Mouse (Mus musculus) layer of hippocampus, postnatal 25 days (tissue): ENCODE results near the gene Uqcrc2. TPM values are rescaled to one million over a fixed set of nuclear protein-coding genes. Genes with fewer than 3 reads are reported as not detected.

Source experiments
- DNase-seq, 2 experiments: peaks; one replicate each; pipeline ENCODE4 v3.0.0; 2022; ENCODE audit warnings: mixed read lengths in 2 of 2, low spot score in 1 of 2; ENCODE audit errors: extremely low spot score in 1 of 2
- total RNA-seq, 2 experiments: library from RNA; stranded (reverse); gene quantifications; 2 replicates each; pipeline ENCODE4 v1.2.3; 2021

Gene Uqcrc2
- total RNA-seq: 100 to 1,000 TPM; 222 to 250 TPM

GRCm38 (mm10) chr7:120634711-120635361, at the start of gene Uqcrc2:
TSS of gene Uqcrc2 (plus strand) at chr7:120635176.
- DNase-seq: peak; percentile 74 to 77

DNA sequence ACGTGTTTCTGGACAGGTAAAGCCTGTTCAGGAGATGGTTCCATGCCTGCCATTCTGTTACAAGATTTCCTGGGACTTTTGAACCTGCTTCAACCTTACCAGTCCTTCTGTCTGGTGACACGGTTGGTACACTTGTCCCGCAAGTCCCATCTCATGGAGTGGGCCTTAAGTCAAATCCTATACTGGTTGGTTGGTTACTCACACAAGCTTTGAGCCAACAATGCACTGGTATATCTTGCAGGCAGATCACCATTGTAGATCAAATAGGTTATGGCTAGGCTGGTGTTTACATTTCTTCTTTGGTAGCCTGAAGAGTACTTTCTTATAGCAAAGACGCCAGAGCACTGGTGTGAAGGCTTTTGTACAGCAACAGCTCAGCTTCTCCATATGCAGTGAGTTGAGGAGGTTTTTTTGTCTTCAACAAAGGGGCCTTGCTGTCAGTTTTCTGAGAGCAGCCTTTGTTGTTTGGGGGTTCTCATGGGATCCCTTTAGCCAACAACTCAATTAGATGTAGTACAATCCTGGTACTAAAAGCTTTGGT, 37.7 kb upstream of the Uqcrc2 start:
- DNase-seq: no peak

DNA sequence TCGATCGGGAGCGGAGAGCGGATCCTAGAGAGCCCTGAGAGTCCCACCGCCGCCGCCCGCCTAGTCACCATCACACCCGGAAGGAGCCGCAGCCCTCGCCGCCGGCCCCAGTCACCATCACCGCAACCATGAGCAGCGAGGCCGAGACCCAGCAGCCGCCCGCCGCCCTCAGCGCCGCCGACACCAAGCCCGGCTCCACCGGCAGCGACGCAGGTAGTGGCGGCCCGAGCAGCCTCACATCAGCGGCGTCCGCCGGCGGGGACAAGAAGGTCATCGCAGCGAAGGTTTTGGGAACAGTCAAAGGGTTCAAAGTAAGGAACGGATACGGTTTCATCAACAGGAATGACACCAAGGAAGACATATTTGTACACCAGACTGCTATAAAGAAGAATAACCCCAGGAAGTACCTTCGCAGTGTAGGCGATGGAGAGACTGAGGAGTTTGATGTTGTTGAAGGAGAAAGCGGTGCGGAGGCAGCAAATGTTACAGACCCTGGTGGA, 37.2 kb upstream of the Uqcrc2 start:
- peak; percentile 12 to 36 for DNase-seq

DNA sequence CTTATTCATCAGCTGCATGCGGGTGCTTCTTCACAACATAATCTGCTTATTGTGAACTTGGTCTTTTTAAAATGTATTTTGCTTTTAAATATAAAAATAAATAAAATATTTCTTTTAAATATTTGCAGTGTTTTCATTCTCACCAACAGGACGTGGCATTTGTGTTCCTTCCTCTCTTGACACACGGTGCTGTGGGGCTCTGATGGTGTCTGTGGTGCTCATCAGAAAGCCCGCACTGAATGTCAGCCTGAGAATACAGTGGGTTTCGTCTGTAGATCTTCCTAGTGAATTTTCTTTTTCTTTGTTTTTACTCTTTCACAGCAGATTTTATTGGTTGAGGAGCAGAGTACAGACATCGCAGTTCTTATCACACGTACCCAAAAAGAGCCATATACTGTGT, 36.6 kb upstream of the Uqcrc2 start:
- no peak for DNase-seq

DNA sequence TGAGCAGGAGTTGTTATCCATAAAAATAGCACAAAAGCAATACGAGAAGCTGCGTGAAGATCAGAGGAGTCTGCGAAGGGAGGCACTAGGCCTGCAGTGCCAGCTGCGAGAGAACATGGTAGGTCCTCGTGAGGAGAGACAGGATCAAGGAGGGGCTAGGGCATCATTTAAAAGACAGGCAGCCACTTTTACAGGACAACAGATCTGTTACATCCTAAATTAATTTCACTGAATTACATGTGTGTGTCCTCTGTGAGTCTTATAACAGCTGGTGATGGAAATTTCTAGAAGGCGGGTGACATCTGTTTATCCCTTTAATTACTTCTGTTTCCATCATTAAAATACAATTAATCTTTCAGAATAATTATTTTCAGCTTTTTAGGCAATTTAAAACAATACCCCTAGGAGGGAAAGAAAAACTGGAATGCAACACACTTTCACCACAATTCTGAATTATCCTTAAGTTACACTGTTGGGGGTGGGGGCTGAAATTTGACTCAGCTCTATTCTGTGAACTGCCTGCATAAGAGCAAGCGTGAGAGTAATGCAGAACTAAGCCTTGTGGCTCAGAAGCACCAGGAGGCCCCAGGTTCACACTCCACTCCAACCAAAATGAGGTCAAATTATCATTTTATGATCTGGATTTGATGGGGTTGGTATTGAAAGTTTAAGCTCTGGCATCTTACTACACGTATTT, 14.8 kb upstream of the Uqcrc2 start:
- DNase-seq: no peak

DNA sequence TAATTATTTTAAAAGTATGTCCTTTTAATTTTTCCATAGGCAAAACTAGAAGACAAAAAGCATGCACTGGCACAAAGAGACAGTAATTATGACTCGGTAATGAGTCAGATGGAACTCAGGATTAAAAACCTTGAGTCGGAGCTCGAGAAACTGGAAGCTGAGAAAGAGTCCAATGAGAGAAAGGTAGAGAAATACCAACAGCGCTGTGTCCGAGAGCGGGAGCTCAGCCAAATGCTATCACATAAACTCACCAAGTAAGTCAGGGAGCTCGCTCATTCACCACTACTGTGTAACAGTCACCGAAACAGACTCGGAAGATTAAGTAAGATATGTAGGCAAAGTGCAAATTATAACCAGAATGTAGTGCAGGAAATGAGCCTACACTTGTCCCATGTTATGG, 14.1 kb upstream of the Uqcrc2 start:
- no peak for DNase-seq

- DNase-seq: no peak
These were observed 2.5 kb upstream of the Uqcrc2 start for GRCm38 (mm10) chr7:120632518-120632917.

GRCm38 (mm10) chr7:120634301-120634700, 675 bp upstream of the Uqcrc2 start:
- DNase-seq: no peak

DNA sequence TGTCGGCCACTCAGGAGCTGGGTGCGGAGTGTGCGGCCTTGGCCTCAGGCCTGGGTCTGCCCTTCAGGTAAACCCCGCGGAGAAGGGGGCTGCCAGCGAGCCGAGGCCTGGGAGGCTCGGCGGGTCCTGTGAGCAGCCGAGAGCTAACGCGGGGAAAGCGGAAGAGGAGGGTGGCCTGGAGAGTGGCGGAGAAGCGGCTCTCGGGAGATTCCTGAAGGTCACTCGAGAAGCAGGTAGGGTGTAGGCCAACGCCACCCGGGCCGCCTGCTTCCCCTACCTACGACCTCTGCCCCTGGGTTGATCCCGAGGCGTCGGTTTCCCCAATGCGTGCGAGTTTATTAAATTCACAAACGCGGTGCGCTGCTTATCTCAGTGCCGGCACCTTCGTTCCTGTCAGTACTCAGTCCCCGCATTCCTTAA, 396 bp downstream of the Uqcrc2 start:
- DNase-seq: no peak

- no peak for DNase-seq
These were observed 845 bp downstream of the Uqcrc2 start for GRCm38 (mm10) chr7:120635821-120636220.

- DNase-seq: no peak
These were observed 8.2 kb downstream of the Uqcrc2 start for GRCm38 (mm10) chr7:120643217-120643616.

DNA sequence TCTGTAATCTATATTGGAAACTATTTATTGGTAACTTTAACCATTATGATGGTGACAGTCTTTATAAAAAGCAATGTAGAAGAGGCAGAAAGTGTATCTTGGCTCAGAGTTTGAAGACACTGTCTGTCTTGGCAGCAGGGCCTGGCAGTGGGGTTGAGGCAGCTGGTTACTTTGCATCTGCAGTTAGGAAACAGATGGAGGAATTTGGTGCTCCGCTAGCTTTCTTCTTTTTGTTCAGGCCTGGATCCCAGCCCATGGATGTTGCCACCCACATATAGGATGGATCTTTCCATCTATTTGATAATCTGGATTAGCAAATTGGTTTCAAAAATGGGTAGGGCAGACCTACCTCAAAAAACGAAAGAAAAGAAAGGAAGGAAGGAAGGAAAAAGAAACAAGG, 12.9 kb downstream of the Uqcrc2 start:
- DNase-seq: peak; percentile 31 to 33

- no peak for DNase-seq
These were observed 27.1 kb downstream of the Uqcrc2 start for GRCm38 (mm10) chr7:120662079-120662478.

GRCm38 (mm10) chr7:120670153-120670875, 35.3 kb downstream of the Uqcrc2 start, which contains the start of gene Pdzd9:
TSS of gene Pdzd9 (minus strand) at chr7:120670343.
- DNase-seq: peak; percentile 69 to 88

DNA sequence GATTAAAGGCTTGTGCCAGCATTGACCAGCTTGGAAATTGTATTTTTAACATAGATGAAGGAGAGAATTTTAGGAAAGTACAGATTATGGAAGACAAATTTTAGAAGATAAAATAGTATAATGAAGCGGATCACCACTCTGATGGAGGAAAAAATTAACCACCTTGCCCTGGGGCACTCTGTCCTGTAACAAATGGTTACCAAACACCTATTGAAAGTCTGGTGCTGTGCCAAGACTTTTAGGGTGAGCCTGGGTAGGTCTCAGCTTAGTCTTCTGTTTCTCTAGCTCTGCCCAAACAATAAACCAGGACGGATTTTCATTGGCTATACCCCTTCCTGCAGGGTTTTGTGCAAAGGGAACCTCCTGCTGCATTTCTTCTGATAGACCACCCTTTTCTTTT, 36.3 kb downstream of the Uqcrc2 start:
- DNase-seq: no peak

DNA sequence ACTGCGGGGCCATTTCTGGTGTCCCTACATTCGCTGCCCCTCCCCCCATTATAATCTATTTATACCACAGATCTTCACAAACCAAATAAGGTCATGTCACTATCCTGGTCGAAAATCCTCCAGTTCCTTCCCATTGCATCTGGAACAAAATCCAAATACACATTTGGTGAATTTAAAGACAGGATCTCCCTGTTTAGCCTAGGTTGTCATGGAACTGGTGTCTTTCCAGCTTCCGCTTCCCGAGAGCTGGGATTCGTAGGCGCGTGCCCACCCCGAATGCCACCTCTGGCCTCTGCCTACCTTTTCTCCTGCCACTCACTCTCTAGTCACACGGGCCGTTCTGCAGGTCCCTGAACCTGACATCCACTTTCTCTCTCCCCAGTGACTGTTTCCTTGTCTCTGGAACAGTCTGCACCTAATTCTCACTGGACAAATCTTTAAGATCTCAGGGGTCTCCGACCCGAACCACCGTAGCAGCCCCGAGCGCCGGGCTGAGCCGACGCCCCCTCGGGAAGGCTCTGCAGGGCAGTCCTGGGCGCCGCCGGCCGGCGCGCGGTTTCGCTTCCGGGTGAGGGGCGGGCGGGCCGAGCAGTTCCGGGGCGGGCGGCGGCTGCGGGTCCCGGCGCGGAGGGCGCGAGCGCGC, 42.1 kb downstream of the Uqcrc2 start, which contains the start of gene Mosmo:
Gene Mosmo, plus strand, starts transcription at position 618 of the 643 bp plus-strand sequence.
- peak; percentile 60 to 65 for DNase-seq

DNA sequence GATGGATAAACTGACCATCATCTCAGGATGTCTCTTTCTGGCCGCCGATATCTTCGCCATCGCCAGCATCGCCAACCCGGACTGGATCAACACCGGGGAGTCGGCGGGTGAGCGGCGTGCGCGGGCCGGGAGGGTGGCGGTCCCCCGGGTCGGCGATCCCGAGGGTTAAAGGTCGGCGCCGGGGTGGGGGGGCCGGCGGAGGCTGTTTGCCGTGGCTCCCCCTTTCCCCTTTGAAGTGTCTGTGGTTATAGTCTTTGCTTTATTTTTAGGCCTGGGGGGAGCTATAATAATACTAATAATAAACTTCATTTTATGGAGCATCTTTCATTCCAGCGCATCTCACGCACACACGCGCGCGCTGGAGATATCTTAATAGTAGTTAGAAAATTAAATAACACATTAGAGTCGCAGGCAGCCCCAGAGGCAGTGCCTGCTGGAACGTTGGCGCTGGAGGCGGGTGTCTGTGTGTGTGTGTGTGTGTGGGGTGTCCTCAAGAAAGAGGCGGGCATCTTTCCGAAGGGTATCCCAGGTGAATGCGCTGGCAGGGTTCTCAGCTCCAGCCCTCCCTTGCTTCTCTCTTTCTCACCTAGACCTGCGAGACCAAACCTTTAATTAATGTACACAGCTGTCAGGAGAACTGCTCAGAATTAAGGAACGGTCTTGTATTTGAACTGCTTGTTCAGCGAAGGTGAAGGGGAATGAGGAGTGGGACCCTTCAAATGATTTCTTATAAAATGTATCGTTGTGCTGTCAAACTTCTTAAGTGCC, 43.0 kb downstream of the Uqcrc2 start:
- DNase-seq: peak; percentile 21 to 22

GRCm38 (mm10) chr7:120679023-120679422, 44.0 kb downstream of the Uqcrc2 start:
- no peak for DNase-seq

GRCm38 (mm10) chr7:120682002-120682401, 47.0 kb downstream of the Uqcrc2 start:
- no peak for DNase-seq
